Mouse (Mus musculus) limb, embryonic 14.5 days (tissue): ENCODE results near the gene 5730522E02Rik. TPM values are rescaled to one million over a fixed set of nuclear protein-coding genes. Genes with fewer than 3 reads are reported as not detected.

Experiments used
- ATAC-seq: fragments of 200-750 bp; cut with Nextera tagmentation; 2 replicates; pipeline ENCODE4 v1.8.0; 2017; ENCODE audit warnings: low read depth, moderate number of reproducible peaks, moderate TSS enrichment; ENCODE audit not compliant: low FRiP score
- DNase-seq: peaks from one replicate; pipeline ENCODE4 v3.0.0-alpha.2; 2015; ENCODE audit warnings: low spot score
- H3K27ac ChIP-seq: fragments of 300-500 bp; sonication (generic); replicated peaks from 2 replicates; pipeline ENCODE4 v1.5.1; 2014; ENCODE audit warnings: low read depth, mild to moderate bottlenecking, low read length, moderate library complexity, mixed read lengths
- H3K27me3 ChIP-seq: fragments of 300-500 bp; sonication (generic); 2 replicates; pipeline ENCODE4 v1.6.1; 2014; ENCODE audit warnings: low read length, mixed read lengths; ENCODE audit not compliant: control insufficient read depth, insufficient read depth
- H3K36me3 ChIP-seq: fragments of 300-500 bp; sonication (generic); 2 replicates; pipeline ENCODE4 v1.6.1; 2014; ENCODE audit warnings: mild to moderate bottlenecking, low read length, moderate library complexity, mixed read lengths; ENCODE audit not compliant: control insufficient read depth, insufficient read depth
- H3K4me1 ChIP-seq: fragments of 300-500 bp; sonication (generic); 2 replicates; pipeline ENCODE4 v1.6.1; 2014; ENCODE audit warnings: antibody characterized with exemption, low read length, mixed read lengths; ENCODE audit not compliant: control insufficient read depth, insufficient read depth
- H3K4me2 ChIP-seq: fragments of 300-500 bp; sonication (generic); replicated peaks from 2 replicates; pipeline ENCODE4 v1.6.1; 2014; ENCODE audit warnings: low read depth, mild to moderate bottlenecking, low read length, moderate library complexity; ENCODE audit not compliant: severe bottlenecking
- H3K4me3 ChIP-seq: fragments of 300-500 bp; sonication (generic); replicated peaks from 2 replicates; pipeline ENCODE4 v1.5.1; 2014; ENCODE audit warnings: low read length
- H3K9ac ChIP-seq: fragments of 300-500 bp; sonication (generic); 2 replicates; pipeline ENCODE4 v1.6.1; 2014; ENCODE audit warnings: mild to moderate bottlenecking, low read depth, low read length, moderate library complexity; ENCODE audit not compliant: severe bottlenecking
- H3K9me3 ChIP-seq: fragments of 300-500 bp; sonication (generic); 2 replicates; pipeline ENCODE4 v1.6.1; 2016; ENCODE audit warnings: low read length; ENCODE audit not compliant: control insufficient read depth
- POLR2A ChIP-seq: fragments of 200-500 bp; IDR thresholded peaks from 2 replicates; pipeline ENCODE4 v1.8.0; 2012; ENCODE audit warnings: inconsistent platforms, mild to moderate bottlenecking, moderate library complexity, borderline replicate concordance; ENCODE audit not compliant: insufficient read depth, insufficient read length; ENCODE audit errors: extremely low read depth
- WGBS: fragments of 180-500 bp; shearing (Covaris S2); extraction: QIAGEN DNeasy Blood & Tissue Kit; methylation state at CpG from one replicate; pipeline ENCODE4 v1.1.7; 2014; 5-methylcytosine and 5-hydroxymethylcytosine counted together
- polyA plus RNA-seq, 2 experiments: library from polyadenylated mRNA; depleted of rRNA in 1 of 2; stranded (reverse) in 1 of 2; unstranded in 1 of 2; fragments of >200 nt; fragmentation: Nextera tagmentation in 1 of 2; extraction: Ambion mirVana in 1 of 2; gene quantifications; 2 replicates each; pipeline versions ENCODE4 v1.2.1 to v1.2.3; 2012 to 2014

5730522E02Rik gene
- polyA plus RNA-seq, 2 experiments: 4.2 to 4.3 TPM

DNA sequence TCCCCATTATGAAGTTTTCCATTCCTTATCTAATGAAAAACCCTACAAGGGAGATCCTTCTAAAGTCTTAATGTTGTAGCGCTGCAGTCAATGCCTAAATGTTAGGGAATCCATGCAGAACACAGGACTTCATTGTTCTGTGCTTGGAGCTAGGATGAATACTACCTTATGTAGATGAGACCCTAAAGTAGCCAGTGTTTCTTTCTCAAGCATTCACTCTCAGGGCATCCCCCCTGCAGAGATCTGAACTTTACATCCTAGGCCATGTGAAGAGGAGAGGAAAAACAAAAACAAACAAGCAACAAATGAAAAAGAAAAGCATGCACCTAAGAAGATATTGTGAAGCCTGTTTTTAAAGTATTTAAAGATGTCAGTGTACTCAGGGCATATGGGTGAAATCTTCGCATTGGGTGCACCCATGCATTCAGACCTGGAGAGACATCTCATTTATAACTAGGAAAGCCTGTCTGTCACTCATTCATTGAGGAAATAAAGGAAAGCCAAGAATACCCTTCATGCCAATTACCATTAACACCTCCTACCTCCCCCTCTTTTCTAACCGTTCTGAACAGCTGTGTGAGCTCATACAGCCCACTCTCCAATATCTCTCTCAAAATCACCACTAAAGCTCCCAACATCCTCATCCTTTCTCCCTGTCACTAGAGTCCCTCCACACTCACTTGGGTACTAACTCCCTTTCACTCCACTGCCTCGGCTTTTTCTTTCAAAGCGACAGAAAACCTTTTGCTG, 442.8 kb downstream of the 5730522E02Rik start:
- Histone ChIP-seq H3K4me1 (no peaks in the 10 kb centered on the region), H3K27ac (no peak overlapping the region), H3K36me3 (no peaks in the 10 kb centered on the region), H3K27me3 (no peaks in the 10 kb centered on the region), H3K4me2 (no peak overlapping the region), H3K9me3 (no peaks in the 10 kb centered on the region), H3K4me3 (no peak overlapping the region), H3K9ac (no peak overlapping the region)
- ATAC-seq (no peak), DNase-seq (no peak)
- no peak for TF ChIP-seq POLR2A
- WGBS: 57% methylated on average over 5 of the region's 5 CpGs

DNA sequence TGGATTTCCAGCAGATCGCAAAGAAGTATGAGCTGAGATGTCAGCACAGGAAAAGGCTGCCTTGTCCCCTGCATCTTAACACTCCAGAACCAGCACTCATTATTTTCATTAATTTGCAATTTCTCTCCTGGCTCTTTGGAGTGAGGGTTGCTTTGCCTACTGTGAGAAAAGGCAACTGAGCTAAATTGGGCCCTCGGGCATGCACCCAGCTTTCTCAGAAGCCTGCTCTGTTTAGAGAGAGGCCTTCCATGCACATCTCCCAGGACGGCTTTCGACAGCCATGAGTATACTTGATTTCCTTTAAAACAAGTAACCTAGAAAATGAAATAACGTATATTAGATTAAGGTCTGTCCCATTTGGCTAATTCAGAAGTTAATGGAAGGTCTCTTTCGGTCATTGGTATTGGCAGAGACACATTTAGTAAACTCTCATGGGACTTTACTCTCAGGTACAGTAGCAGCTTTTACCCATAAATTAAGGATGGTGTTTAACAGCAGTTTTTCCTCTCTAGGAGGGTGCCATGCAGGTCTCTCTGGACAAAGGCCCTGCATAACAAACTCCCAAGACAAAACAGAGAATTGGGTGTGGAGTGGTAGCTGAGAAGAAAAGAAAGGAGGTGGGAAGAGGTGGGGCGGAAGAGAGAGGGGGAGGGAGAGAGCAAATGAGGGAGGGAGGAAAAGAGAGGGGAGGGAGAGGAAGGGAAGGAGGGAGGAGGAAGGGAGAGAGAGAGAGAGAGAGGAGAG, 457.2 kb downstream of the 5730522E02Rik start:
- Histone ChIP-seq H3K36me3 (no peaks in the 10 kb centered on the region), H3K27ac (no peak overlapping the region), H3K4me3 (no peak overlapping the region), H3K9me3 (no peaks in the 10 kb centered on the region), H3K4me1 (no peaks in the 10 kb centered on the region), H3K27me3 (no peaks in the 10 kb centered on the region), H3K4me2 (no peak overlapping the region), H3K9ac (no peak overlapping the region)
- TF ChIP-seq POLR2A: no peak
- DNase-seq (no peak), ATAC-seq (no peak)
- WGBS: 70% methylated on average over 7 of the region's 7 CpGs

DNA sequence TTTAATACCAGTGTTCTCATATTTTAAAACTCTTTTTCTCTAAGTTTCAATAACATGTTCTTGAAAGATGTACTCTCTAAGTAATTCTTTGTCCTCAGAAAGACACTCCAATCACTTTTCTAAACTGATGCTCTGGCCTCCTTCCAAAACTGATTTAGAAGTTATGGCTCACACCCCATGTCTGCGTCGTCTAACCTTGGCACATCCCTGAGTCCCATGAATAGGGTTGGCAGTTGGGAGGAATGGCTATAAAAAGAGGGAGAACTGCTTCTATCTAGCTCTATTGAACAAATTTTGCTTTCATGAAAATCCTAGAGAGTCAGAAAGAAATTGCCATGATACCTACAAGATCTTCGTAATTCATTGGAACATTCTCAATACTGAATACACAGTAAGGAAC, 458.1 kb downstream of the 5730522E02Rik start:
- no peak overlapping the region for H3K9ac ChIP-seq
- H3K27me3 ChIP-seq: no peaks in the 10 kb centered on the region
- no peak overlapping the region for H3K4me2 ChIP-seq
- no peak overlapping the region for H3K27ac ChIP-seq
- no peaks in the 10 kb centered on the region for H3K9me3 ChIP-seq
- WGBS: 87% methylated on average over 3 of the region's 3 CpGs
- H3K4me1 ChIP-seq: no peaks in the 10 kb centered on the region
- no peak for TF ChIP-seq POLR2A
- ATAC-seq (no peak), DNase-seq (no peak)
- no peaks in the 10 kb centered on the region for H3K36me3 ChIP-seq
- H3K4me3 ChIP-seq: no peak overlapping the region

DNA sequence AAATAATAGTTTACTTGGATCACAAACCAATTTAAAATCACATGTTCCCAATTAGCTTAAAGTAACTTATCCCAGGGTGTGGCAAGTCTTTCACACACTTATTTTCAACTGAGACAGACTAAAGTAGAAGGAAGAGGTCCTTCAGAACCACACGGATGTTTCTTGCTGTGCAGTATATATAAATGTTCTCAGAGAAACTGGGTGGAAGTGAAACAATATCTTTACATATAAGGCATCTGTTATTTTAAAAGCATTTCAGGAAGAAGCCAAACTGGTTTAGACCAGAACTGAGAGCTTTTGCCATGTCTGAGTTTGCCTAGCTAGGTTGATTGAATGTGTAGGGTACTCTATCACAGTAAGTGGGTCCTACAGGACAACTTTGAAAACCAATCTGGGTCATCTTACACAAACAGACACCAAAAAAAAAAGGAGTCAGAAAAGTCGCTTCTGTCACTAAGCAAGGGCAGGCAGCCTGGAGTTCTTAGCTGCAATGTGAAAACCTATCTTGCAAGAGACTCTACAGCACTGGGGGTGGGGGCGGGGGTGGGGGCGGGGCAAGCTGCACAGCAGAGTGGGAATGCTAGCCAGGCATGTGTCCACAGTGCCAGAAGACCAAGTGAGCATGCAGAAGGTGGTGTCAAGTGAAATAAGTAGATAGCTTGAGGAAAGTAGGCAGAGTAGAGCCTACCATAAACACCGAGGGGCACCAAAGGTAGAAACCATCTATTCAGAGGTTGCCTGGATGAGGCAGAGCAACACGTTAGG, 463.3 kb downstream of the 5730522E02Rik start:
- no peaks in the 10 kb centered on the region for H3K9me3 ChIP-seq
- no peaks in the 10 kb centered on the region for H3K36me3 ChIP-seq
- H3K27me3 ChIP-seq: no peaks in the 10 kb centered on the region
- H3K9ac ChIP-seq: no peak overlapping the region
- no peak for TF ChIP-seq POLR2A
- H3K27ac ChIP-seq: no peak overlapping the region
- no peaks in the 10 kb centered on the region for H3K4me1 ChIP-seq
- DNase-seq: no peak
- no peak overlapping the region for H3K4me2 ChIP-seq
- H3K4me3 ChIP-seq: no peak overlapping the region
- ATAC-seq: no peak
- WGBS: 50% methylated on average over 6 of the region's 6 CpGs

DNA sequence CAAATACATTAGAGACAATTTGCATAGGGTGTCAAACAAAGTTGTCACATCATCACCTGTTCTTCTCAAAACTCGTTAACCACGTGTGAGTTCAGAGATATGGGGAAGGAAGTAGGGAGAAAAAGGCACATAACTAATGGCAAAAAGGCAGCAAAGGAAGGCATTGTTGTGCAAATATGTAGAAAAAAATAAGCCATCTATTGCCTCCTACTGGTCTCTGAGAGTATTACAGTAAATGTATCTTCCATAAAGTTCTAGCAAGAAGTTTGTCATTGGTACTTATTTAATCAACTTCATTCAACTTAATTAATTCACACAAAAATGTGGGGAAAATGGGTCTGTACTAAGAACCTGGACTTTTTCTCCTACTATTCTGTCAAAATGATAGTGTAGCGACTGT, 466.9 kb downstream of the 5730522E02Rik start:
- Histone ChIP-seq H3K4me3 (no peak overlapping the region), H3K27me3 (no peaks in the 10 kb centered on the region), H3K9ac (no peak overlapping the region), H3K4me1 (peaks cover 4% of the 10 kb centered on the region; the same call in 1 of the 2 replicates), H3K9me3 (no peaks in the 10 kb centered on the region), H3K36me3 (no peaks in the 10 kb centered on the region), H3K4me2 (no peak overlapping the region), H3K27ac (no peak overlapping the region)
- no peak for TF ChIP-seq POLR2A
- ATAC-seq: no peak
- DNase-seq: no peak
- WGBS: 78% methylated on average over 3 of the region's 3 CpGs
